Comparison of ENCODE assay signal across 8 mouse cellular contexts in genomic region chr7:132713483-132714126, GRCm38 (mm10).
DNase-seq lines count a peak whose midpoint lies in the region; ATAC-seq and TF ChIP-seq lines count a peak whose summit lies in the region.

No protein-coding gene starts in this region.

- TF ChIP-seq POLR2A in embryonic fibroblast, embryonic 13.5 days (IDR thresholded peaks at IDR 0.05; ENCODE audit: low read depth, low read length) = no peak

- no peak for ATAC-seq in hindbrain, embryonic 11.5 days (ENCODE audit: low FRiP score)
- peak; percentile 43 to 60; a peak in 3 of 4 replicates for ATAC-seq in hematopoietic stem cell, adult 5-6 weeks (replicated peaks in 1 of 2; ENCODE audit: insufficient read depth in 1 of 2, low FRiP score in 2 of 2, low TSS enrichment in 1 of 2, low read depth in 1 of 2, poor library complexity in 2 of 2, severe bottlenecking in 2 of 2)
- ATAC-seq in limb, embryonic 13.5 days (ENCODE audit: low FRiP score, low read depth) = no peak
- ATAC-seq in midbrain, embryonic 16.5 days = no peak
- ATAC-seq in erythroblast, adult 5-6 weeks (replicated peaks; ENCODE audit: low FRiP score, poor library complexity, severe bottlenecking) = no peak

- TF ChIP-seq CTCF in embryonic fibroblast, embryonic 13.5 days (IDR thresholded peaks at IDR 0.05; ENCODE audit: borderline replicate concordance, insufficient read depth, low read length) = no peak

- no peak overlapping the region for H3K4me2 ChIP-seq in hindbrain, embryonic 11.5 days (replicated peaks; ENCODE audit: low read depth, low read length)
- H3K4me2 ChIP-seq in limb, embryonic 13.5 days (replicated peaks) = no peak overlapping the region
- no peak overlapping the region for H3K4me2 ChIP-seq in midbrain, embryonic 16.5 days (ENCODE audit: low read length)

- H3K4me3 ChIP-seq in hindbrain, embryonic 10.5 days = no peak overlapping the region
- H3K4me3 ChIP-seq in hindbrain, embryonic 11.5 days (ENCODE audit: low read depth, low read length) = no peak overlapping the region
- no peak overlapping the region for H3K4me3 ChIP-seq in embryonic fibroblast, embryonic 13.5 days (ENCODE audit: insufficient read depth, low read length)
- no peak overlapping the region for H3K4me3 ChIP-seq in limb, embryonic 13.5 days
- no peak overlapping the region for H3K4me3 ChIP-seq in midbrain, embryonic 16.5 days (ENCODE audit: low read depth, low read length)

- WGBS in hindbrain, embryonic 10.5 days = 72% methylated on average over 8 of the region's 8 CpGs
- WGBS in hindbrain, embryonic 11.5 days = 70% methylated on average over 8 of the region's 8 CpGs
- 73% methylated on average over 8 of the region's 8 CpGs for WGBS in limb, embryonic 13.5 days
- 78% methylated on average over 8 of the region's 8 CpGs for WGBS in midbrain, embryonic 16.5 days

- no peak for DNase-seq in hindbrain, embryonic 10.5 days (ENCODE audit: low spot score)
- no peak for DNase-seq in hindbrain, embryonic 11.5 days (ENCODE audit: low spot score)
- no peak for DNase-seq in right cerebral cortex, postnatal 25 days

- H3K9ac ChIP-seq in hindbrain, embryonic 11.5 days (ENCODE audit: low read depth, low read length) = no peak overlapping the region
- no peak overlapping the region for H3K9ac ChIP-seq in limb, embryonic 13.5 days
- no peak overlapping the region for H3K9ac ChIP-seq in midbrain, embryonic 16.5 days (ENCODE audit: low read depth, low read length)

- H3K27ac ChIP-seq in hindbrain, embryonic 10.5 days = peak overlapping the region; percentile 71
- H3K27ac ChIP-seq in hindbrain, embryonic 11.5 days (ENCODE audit: low read depth, low read length) = no peak overlapping the region
- H3K27ac ChIP-seq in embryonic fibroblast, embryonic 13.5 days (ENCODE audit: insufficient read depth, low read length) = peak overlapping the region; percentile 75
- peak overlapping the region; percentile 40; the same call in 1 of the 2 replicates for H3K27ac ChIP-seq in limb, embryonic 13.5 days
- H3K27ac ChIP-seq in midbrain, embryonic 16.5 days (ENCODE audit: low read length) = peak overlapping the region; percentile 75

- H3K9me3 ChIP-seq in hindbrain, embryonic 10.5 days = no peaks in the 10 kb centered on the region
- no peaks in the 10 kb centered on the region for H3K9me3 ChIP-seq in hindbrain, embryonic 11.5 days (ENCODE audit: control insufficient read depth, low read length)
- H3K9me3 ChIP-seq in limb, embryonic 13.5 days = no peaks in the 10 kb centered on the region
- H3K9me3 ChIP-seq in midbrain, embryonic 16.5 days (replicated peaks; ENCODE audit: control insufficient read depth, low read length, poor library complexity, severe bottlenecking) = no peaks in the 10 kb centered on the region

- H3K27me3 ChIP-seq in hindbrain, embryonic 10.5 days (ENCODE audit: insufficient read depth, poor library complexity, severe bottlenecking) = no peaks in the 10 kb centered on the region
- no peaks in the 10 kb centered on the region for H3K27me3 ChIP-seq in hindbrain, embryonic 11.5 days (ENCODE audit: control insufficient read depth, insufficient read depth, low read length)
- H3K27me3 ChIP-seq in limb, embryonic 13.5 days = no peaks in the 10 kb centered on the region
- no peaks in the 10 kb centered on the region for H3K27me3 ChIP-seq in midbrain, embryonic 16.5 days (ENCODE audit: control insufficient read depth, insufficient read depth, low read depth, low read length)

- peaks cover 68% of the 10 kb centered on the region for H3K4me1 ChIP-seq in hindbrain, embryonic 10.5 days (replicated peaks)
- no peaks in the 10 kb centered on the region; the same call in 1 of the 2 replicates for H3K4me1 ChIP-seq in hindbrain, embryonic 11.5 days (replicated peaks; ENCODE audit: control insufficient read depth, insufficient read depth, low read length)
- no peaks in the 10 kb centered on the region for H3K4me1 ChIP-seq in embryonic fibroblast, embryonic 13.5 days (ENCODE audit: control insufficient read depth, insufficient read depth, low read length)
- peaks cover 47% of the 10 kb centered on the region for H3K4me1 ChIP-seq in limb, embryonic 13.5 days
- H3K4me1 ChIP-seq in midbrain, embryonic 16.5 days (ENCODE audit: control insufficient read depth, insufficient read depth, low read length) = peaks cover 18% of the 10 kb centered on the region

- peaks cover 27% of the 10 kb centered on the region for H3K36me3 ChIP-seq in hindbrain, embryonic 10.5 days
- no peaks in the 10 kb centered on the region for H3K36me3 ChIP-seq in hindbrain, embryonic 11.5 days (ENCODE audit: control insufficient read depth, insufficient read depth, low read length)
- H3K36me3 ChIP-seq in limb, embryonic 13.5 days = peaks cover 22% of the 10 kb centered on the region
- H3K36me3 ChIP-seq in midbrain, embryonic 16.5 days (ENCODE audit: control insufficient read depth, insufficient read depth, low read length) = no peaks in the 10 kb centered on the region

Comparison
In these comparisons a context has a peak if more than half of its experiments do, and no peak if none do; other contexts are left out.
1. ATAC-seq: peak in hematopoietic stem cell, adult 5-6 weeks (2 of 2); none in hindbrain, embryonic 11.5 days (single experiment), limb, embryonic 13.5 days (single experiment), midbrain, embryonic 16.5 days (single experiment) and erythroblast, adult 5-6 weeks (single experiment).